Mouse (Mus musculus) kidney, adult 2 months (tissue): ENCODE measurements around the gene Tmem19. TPM values are rescaled to one million over a fixed set of nuclear protein-coding genes. Genes with fewer than 3 reads are reported as not detected.

Experiments used
- DNase-seq: peaks from one replicate; pipeline ENCODE4 v3.0.0; 2021
- H3K27ac ChIP-seq: fragments of 200-500 bp; 2 replicates; pipeline ENCODE4 v1.5.1; 2012; ENCODE audit warnings: low read depth, low read length, control low read depth, inconsistent platforms; ENCODE audit not compliant: insufficient read depth
- H3K27me3 ChIP-seq: fragments of 200-500 bp; replicated peaks from 2 replicates; pipeline ENCODE4 v1.6.1; 2012; ENCODE audit warnings: mild to moderate bottlenecking, moderate library complexity, low read length, inconsistent platforms; ENCODE audit not compliant: control insufficient read depth, insufficient read depth
- H3K36me3 ChIP-seq: fragments of 200-500 bp; 2 replicates; pipeline ENCODE4 v1.6.1; 2012; ENCODE audit warnings: mild to moderate bottlenecking, moderate library complexity, low read length, inconsistent platforms; ENCODE audit not compliant: control insufficient read depth, insufficient read depth
- H3K4me1 ChIP-seq: fragments of 200-500 bp; 2 replicates; pipeline ENCODE4 v1.6.1; 2011; ENCODE audit warnings: low read length; ENCODE audit not compliant: control insufficient read depth, insufficient read depth
- H3K4me3 ChIP-seq: fragments of 200-500 bp; 2 replicates; pipeline ENCODE4 v1.5.1; 2011; ENCODE audit warnings: mild to moderate bottlenecking, low read depth, low read length, control low read depth; ENCODE audit not compliant: insufficient read depth
- CTCF ChIP-seq: fragments of 200-500 bp; conservative IDR thresholded peaks from 2 replicates; pipeline ENCODE4 v1.5.1; 2011; ENCODE audit warnings: low read depth, mild to moderate bottlenecking, control low read depth, low read length, moderate library complexity, mixed read lengths; ENCODE audit not compliant: insufficient read depth, insufficient read length
- POLR2A ChIP-seq: fragments of 200-500 bp; IDR thresholded peaks from one replicate; pipeline ENCODE4 v1.6.1; 2011; ENCODE audit warnings: low read depth, low read length, control low read depth
- WGBS: fragments of 180-500 bp; shearing (Covaris S2); methylation state at CpG from one replicate; pipeline ENCODE4 v1.1.7; 2018; 5-methylcytosine and 5-hydroxymethylcytosine counted together
- polyA plus RNA-seq: library from polyadenylated mRNA; depleted of rRNA; stranded (reverse); fragments of >200 nt; gene quantifications from 2 replicates; pipeline ENCODE4 v1.2.3, GENCODE M21; 2012

Gene Tmem19
- polyA plus RNA-seq, 1 experiment: 84.0 TPM

DNA sequence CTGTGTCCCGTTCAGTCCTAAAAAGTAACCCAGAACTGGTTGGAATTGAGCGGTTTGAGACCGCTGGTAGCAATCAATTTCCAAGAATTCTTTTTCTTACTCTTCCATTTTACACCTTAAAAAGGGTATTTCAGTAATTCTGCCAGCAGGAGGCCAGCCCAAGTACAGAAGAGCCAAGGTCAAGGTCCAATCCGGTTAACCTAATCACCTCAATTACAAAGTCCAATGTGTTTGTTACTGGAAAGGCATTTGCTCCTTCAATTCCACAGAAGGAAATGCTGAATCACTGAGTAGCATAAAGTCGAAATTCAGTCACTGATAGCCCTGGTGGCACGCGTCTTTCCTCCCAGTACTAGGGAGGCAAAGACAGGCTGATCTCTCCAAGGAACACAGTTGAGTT lies 3.2 kb downstream of the Tmem19 start:
- TF ChIP-seq CTCF (peak; percentile 40), POLR2A (no peak)
- Histone ChIP-seq H3K27ac (peak overlapping the region; percentile 76), H3K4me1 (peaks cover 10% of the 10 kb centered on the region; the same call in 1 of the 2 replicates), H3K4me3 (no peak overlapping the region), H3K27me3 (no peaks in the 10 kb centered on the region), H3K36me3 (no peaks in the 10 kb centered on the region; the same call in 1 of the 2 replicates)
- 53% methylated on average over 7 of the region's 7 CpGs for WGBS
- DNase-seq: peak; percentile 93

GRCm38 (mm10) chr10:115358216-115358919 lies 3.9 kb downstream of the Tmem19 start:
- H3K4me1 ChIP-seq: peaks cover 10% of the 10 kb centered on the region; the same call in 1 of the 2 replicates
- H3K27me3 ChIP-seq: no peaks in the 10 kb centered on the region
- no peak overlapping the region for H3K4me3 ChIP-seq
- peak; percentile 71 for DNase-seq
- peak overlapping the region; percentile 76 for H3K27ac ChIP-seq
- TF ChIP-seq POLR2A (no peak), CTCF (no peak)
- WGBS: 63% methylated on average over 17 of the region's 17 CpGs
- no peaks in the 10 kb centered on the region; the same call in 1 of the 2 replicates for H3K36me3 ChIP-seq

DNA sequence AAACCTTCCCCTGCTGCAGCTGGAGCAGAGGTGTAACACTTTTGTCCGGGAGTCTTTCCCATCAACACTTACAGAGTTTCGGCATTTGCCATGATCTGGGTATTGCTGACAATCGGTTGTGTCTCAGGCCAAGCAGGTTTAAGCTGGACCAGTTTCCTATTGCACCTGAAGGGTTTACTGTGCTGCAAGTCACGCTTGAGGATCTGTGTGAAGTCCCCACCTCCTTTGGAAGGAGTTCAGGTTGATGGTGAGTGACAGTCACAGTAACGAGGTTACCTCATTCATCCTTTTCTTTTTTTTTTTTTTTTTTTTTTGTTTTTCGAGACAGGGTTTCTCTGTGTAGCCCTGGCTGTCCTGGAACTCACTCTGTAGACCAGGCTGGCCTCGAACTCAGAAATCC lies 6.2 kb downstream of the Tmem19 start:
- H3K4me3 ChIP-seq: no peak overlapping the region
- DNase-seq: peak; percentile 54
- no peaks in the 10 kb centered on the region for H3K27me3 ChIP-seq
- 71% methylated on average over 6 of the region's 7 CpGs for WGBS
- no peaks in the 10 kb centered on the region; the same call in 1 of the 2 replicates for H3K36me3 ChIP-seq
- TF ChIP-seq POLR2A: no peak
- no peak for TF ChIP-seq CTCF
- no peak overlapping the region for H3K27ac ChIP-seq
- H3K4me1 ChIP-seq: peaks cover 5% of the 10 kb centered on the region; the same call in 1 of the 2 replicates

- Histone ChIP-seq H3K4me1 (peaks cover 11% of the 10 kb centered on the region; the same call in 1 of the 2 replicates), H3K4me3 (no peak overlapping the region), H3K36me3 (no peaks in the 10 kb centered on the region; the same call in 1 of the 2 replicates), H3K27ac (no peak overlapping the region), H3K27me3 (no peaks in the 10 kb centered on the region)
- 71% methylated on average over 6 of the region's 6 CpGs for WGBS
- DNase-seq: peak; percentile 55
- TF ChIP-seq CTCF (no peak), POLR2A (no peak)
These were observed 7.3 kb downstream of the Tmem19 start for GRCm38 (mm10) chr10:115355016-115355415.

- no peak for DNase-seq
- no peak for TF ChIP-seq CTCF
- no peak for TF ChIP-seq POLR2A
- H3K36me3 ChIP-seq: no peaks in the 10 kb centered on the region; the same call in 1 of the 2 replicates
- H3K27ac ChIP-seq: no peak overlapping the region
- peaks cover 11% of the 10 kb centered on the region; the same call in 1 of the 2 replicates for H3K4me1 ChIP-seq
- 71% methylated on average over 6 of the region's 6 CpGs for WGBS
- H3K27me3 ChIP-seq: no peaks in the 10 kb centered on the region
- no peak overlapping the region for H3K4me3 ChIP-seq
These were observed 7.7 kb downstream of the Tmem19 start for GRCm38 (mm10) chr10:115354553-115354952.

DNA sequence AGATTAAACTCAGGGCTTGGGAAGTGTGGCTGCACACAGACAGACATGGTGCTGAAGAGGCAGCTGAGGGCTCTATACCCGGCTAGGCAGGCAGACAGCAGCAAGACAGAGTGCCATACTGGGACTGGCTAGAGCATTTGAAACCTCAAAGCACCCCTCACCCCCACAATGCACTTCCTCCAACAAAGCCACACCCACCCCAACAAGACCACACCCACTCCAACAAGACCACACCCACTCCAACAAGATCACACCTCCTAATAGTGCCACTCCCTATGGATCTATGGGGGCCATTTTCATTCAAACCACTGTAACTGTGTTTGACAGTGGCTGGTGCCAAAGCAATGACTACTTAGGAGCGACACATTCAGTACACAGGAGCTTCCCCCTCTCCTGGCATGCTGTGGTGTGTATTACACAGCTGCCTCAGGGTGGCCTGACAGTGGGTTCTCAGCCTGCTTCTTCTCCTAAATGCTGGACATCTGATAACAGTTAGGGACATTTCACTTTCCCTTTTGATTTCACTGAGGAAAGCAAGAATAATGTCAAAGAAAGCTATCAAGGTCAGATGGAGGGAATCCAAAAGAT lies 11.4 kb downstream of the Tmem19 start:
- H3K27me3 ChIP-seq: no peaks in the 10 kb centered on the region
- H3K36me3 ChIP-seq: no peaks in the 10 kb centered on the region; the same call in 1 of the 2 replicates
- no peak for TF ChIP-seq CTCF
- no peak for TF ChIP-seq POLR2A
- DNase-seq: no peak
- no peak overlapping the region for H3K27ac ChIP-seq
- no peak overlapping the region for H3K4me3 ChIP-seq
- 87% methylated on average over 2 of the region's 2 CpGs for WGBS
- peaks cover 20% of the 10 kb centered on the region; the same call in 1 of the 2 replicates for H3K4me1 ChIP-seq

GRCm38 (mm10) chr10:115349509-115349908 lies 12.8 kb downstream of the Tmem19 start:
- Histone ChIP-seq H3K27me3 (no peaks in the 10 kb centered on the region), H3K27ac (peak overlapping the region; percentile 58), H3K36me3 (no peaks in the 10 kb centered on the region; the same call in 1 of the 2 replicates), H3K4me3 (no peak overlapping the region), H3K4me1 (peaks cover 17% of the 10 kb centered on the region; the same call in 1 of the 2 replicates)
- peak; percentile 78 for DNase-seq
- no peak for TF ChIP-seq CTCF
- no peak for TF ChIP-seq POLR2A
- WGBS: 36% methylated on average over 7 of the region's 7 CpGs
